Mouse (Mus musculus): Measurements from ENCODE around the gene Arhgap15. TPM values are rescaled to one million over a fixed set of nuclear protein-coding genes. Genes with fewer than 3 reads are reported as not detected.

The Arhgap15 gene
- polyA plus RNA-seq, 1 experiment from 2014 or later = 1.0 TPM

GRCm38 (mm10) chr2:44323813-44324212 lies 575.2 kb downstream of the Arhgap15 start:
- no peaks in the 10 kb centered on the region for H3K36me3 ChIP-seq (ENCODE audit: control insufficient read depth, insufficient read depth, low read length)
- H3K9ac ChIP-seq (ENCODE audit: low read length) = no peak overlapping the region
- WGBS = 94% methylated on average over 4 of the region's 4 CpGs
- no peaks in the 10 kb centered on the region for H3K4me1 ChIP-seq (ENCODE audit: control insufficient read depth, insufficient read depth, low read length)
- H3K27ac ChIP-seq (ENCODE audit: low read depth, low read length) = no peak overlapping the region
- ATAC-seq = no peak
- no peaks in the 10 kb centered on the region for H3K9me3 ChIP-seq (replicated peaks; ENCODE audit: control insufficient read depth, low read length)
- no peak overlapping the region for H3K4me3 ChIP-seq (ENCODE audit: low read depth, low read length)
- no peak overlapping the region for H3K4me2 ChIP-seq (ENCODE audit: low read length)
- H3K27me3 ChIP-seq (replicated peaks; ENCODE audit: control insufficient read depth, insufficient read depth, low read length) = no peaks in the 10 kb centered on the region
- no peak for DNase-seq (ENCODE audit: low spot score)

DNA sequence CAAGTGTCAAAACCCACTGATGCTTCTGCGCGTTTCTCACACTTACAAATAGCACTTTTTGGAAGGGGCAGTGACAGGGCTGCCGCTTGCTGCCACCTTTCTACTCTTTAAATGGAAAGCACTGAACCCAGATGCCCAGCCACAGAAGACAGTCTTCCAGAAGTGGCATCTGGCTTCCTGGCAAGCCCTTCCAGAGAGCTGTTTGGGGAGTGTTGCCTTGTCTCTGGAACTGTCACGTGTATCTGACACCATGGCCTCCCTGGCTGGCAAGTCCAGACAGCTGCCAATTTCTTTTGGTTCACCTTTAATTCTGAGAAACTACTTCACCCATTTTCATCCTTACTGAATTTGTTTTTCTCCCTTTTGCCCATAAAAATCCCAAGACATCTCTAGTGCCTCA lies 584.7 kb downstream of the Arhgap15 start:
- 67% methylated on average over 4 of the region's 4 CpGs for WGBS
- peak; percentile 61; the same call in 1 of the 2 replicates for ATAC-seq
- peak; percentile 67 for DNase-seq (ENCODE audit: low spot score)

GRCm38 (mm10) chr2:44334006-44334405 lies 585.4 kb downstream of the Arhgap15 start:
- no peak for DNase-seq (ENCODE audit: low spot score)
- ATAC-seq = no peak
- peaks cover 5% of the 10 kb centered on the region; the same call in 1 of the 2 replicates for H3K4me1 ChIP-seq (ENCODE audit: control insufficient read depth, insufficient read depth, low read length)
- H3K9ac ChIP-seq (ENCODE audit: low read length) = no peak overlapping the region
- no peak overlapping the region for H3K4me2 ChIP-seq (ENCODE audit: low read length)
- no peaks in the 10 kb centered on the region for H3K27me3 ChIP-seq (replicated peaks; ENCODE audit: control insufficient read depth, insufficient read depth, low read length)
- 71% methylated on average over 3 of the region's 3 CpGs for WGBS
- no peaks in the 10 kb centered on the region for H3K9me3 ChIP-seq (replicated peaks; ENCODE audit: control insufficient read depth, low read length)
- no peaks in the 10 kb centered on the region for H3K36me3 ChIP-seq (ENCODE audit: control insufficient read depth, insufficient read depth, low read length)
- no peak overlapping the region for H3K27ac ChIP-seq (ENCODE audit: low read depth, low read length)
- no peak overlapping the region for H3K4me3 ChIP-seq (ENCODE audit: low read depth, low read length)

More for the DNA sequence above, 584.7 kb downstream of the Arhgap15 start:
- peak overlapping the region; percentile 48; the same call in 1 of the 2 replicates for H3K27ac ChIP-seq (ENCODE audit: low read depth, low read length)
- H3K4me1 ChIP-seq (ENCODE audit: control insufficient read depth, insufficient read depth, low read length) = peaks cover 5% of the 10 kb centered on the region; the same call in 1 of the 2 replicates
- no peak overlapping the region for H3K4me3 ChIP-seq (ENCODE audit: low read depth, low read length)
- no peaks in the 10 kb centered on the region for H3K27me3 ChIP-seq (replicated peaks; ENCODE audit: control insufficient read depth, insufficient read depth, low read length)
- no peak overlapping the region for H3K9ac ChIP-seq (ENCODE audit: low read length)
- no peak overlapping the region for H3K4me2 ChIP-seq (ENCODE audit: low read length)
- no peaks in the 10 kb centered on the region for H3K9me3 ChIP-seq (replicated peaks; ENCODE audit: control insufficient read depth, low read length)
- no peaks in the 10 kb centered on the region for H3K36me3 ChIP-seq (ENCODE audit: control insufficient read depth, insufficient read depth, low read length)

DNA sequence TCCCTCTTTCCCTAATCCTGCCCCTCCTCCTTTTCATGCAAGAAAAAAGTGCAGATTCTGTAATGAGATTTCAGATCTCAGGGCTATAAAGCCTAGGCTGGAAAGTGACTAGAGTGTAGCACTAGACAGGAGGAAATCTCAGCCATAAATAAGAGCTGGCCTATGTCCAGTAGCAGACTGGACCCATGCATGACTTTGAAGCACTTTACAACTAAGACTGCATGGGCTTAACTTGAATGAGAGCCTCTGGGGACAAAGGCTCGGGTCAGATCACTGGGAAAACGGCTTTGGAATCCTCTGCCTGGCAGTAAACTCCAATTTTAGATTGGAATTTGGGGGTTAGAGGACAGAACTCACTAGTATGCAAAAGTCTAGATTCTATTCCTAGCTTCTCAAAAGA lies 585.9 kb downstream of the Arhgap15 start:
- ATAC-seq = no peak
- no peaks in the 10 kb centered on the region for H3K27me3 ChIP-seq (replicated peaks; ENCODE audit: control insufficient read depth, insufficient read depth, low read length)
- 57% methylated on average over 2 of the region's 2 CpGs for WGBS

DNA sequence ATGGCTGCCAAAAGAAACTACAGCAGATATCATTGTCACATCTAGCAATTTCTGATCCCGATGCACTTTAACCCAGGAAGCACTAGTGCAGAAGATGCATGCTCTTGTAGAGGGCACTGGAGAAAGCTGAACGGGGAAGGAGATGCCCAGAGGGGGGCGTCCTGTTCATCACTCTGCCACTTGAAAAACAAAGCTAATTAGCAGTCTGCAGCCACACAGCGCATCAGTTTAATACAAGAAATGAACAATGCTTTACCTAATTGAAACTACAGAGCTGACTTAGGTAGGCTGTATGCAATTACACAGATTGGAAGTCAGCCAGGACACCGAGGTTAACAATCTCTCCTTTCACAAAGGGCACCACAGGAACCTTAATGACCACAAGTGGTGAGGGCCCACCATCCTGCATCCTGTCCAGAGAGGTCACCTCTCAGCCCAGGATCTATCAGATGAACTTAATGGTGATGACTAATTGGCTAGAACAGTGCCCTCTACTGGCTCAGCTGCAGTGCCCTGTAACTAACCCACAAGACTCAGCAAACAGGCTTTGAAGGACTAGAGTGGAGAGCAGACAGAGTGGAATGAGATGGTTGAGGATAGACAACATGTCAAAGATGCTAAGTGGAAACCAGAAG lies 588.2 kb downstream of the Arhgap15 start:
- no peaks in the 10 kb centered on the region for H3K27me3 ChIP-seq (replicated peaks; ENCODE audit: control insufficient read depth, insufficient read depth, low read length)
- DNase-seq (ENCODE audit: low spot score) = peak; percentile 20
- H3K9ac ChIP-seq (ENCODE audit: low read length) = no peak overlapping the region
- H3K27ac ChIP-seq (ENCODE audit: low read depth, low read length) = no peak overlapping the region
- 35% methylated on average over 5 of the region's 5 CpGs for WGBS
- H3K4me3 ChIP-seq (ENCODE audit: low read depth, low read length) = no peak overlapping the region
- peaks cover 13% of the 10 kb centered on the region for H3K4me1 ChIP-seq (ENCODE audit: control insufficient read depth, insufficient read depth, low read length)
- H3K36me3 ChIP-seq (ENCODE audit: control insufficient read depth, insufficient read depth, low read length) = no peaks in the 10 kb centered on the region
- no peak overlapping the region for H3K4me2 ChIP-seq (ENCODE audit: low read length)
- H3K9me3 ChIP-seq (replicated peaks; ENCODE audit: control insufficient read depth, low read length) = no peaks in the 10 kb centered on the region
- no peak for ATAC-seq

More for the DNA sequence above, 585.9 kb downstream of the Arhgap15 start:
- Histone ChIP-seq H3K4me1 (ENCODE audit: control insufficient read depth, insufficient read depth, low read length) (peaks cover 5% of the 10 kb centered on the region; the same call in 1 of the 2 replicates), H3K9me3 (replicated peaks; ENCODE audit: control insufficient read depth, low read length) (no peaks in the 10 kb centered on the region), H3K27ac (ENCODE audit: low read depth, low read length) (no peak overlapping the region), H3K36me3 (ENCODE audit: control insufficient read depth, insufficient read depth, low read length) (no peaks in the 10 kb centered on the region), H3K4me2 (ENCODE audit: low read length) (no peak overlapping the region), H3K4me3 (ENCODE audit: low read depth, low read length) (no peak overlapping the region), H3K9ac (ENCODE audit: low read length) (no peak overlapping the region)
- no peak for DNase-seq (ENCODE audit: low spot score)

GRCm38 (mm10) chr2:44338467-44338866 lies 589.8 kb downstream of the Arhgap15 start:
- Histone ChIP-seq H3K9me3 (replicated peaks; ENCODE audit: control insufficient read depth, low read length) (no peaks in the 10 kb centered on the region), H3K9ac (ENCODE audit: low read length) (no peak overlapping the region), H3K27ac (ENCODE audit: low read depth, low read length) (no peak overlapping the region), H3K4me2 (ENCODE audit: low read length) (no peak overlapping the region), H3K4me3 (ENCODE audit: low read depth, low read length) (no peak overlapping the region), H3K36me3 (ENCODE audit: control insufficient read depth, insufficient read depth, low read length) (no peaks in the 10 kb centered on the region), H3K4me1 (ENCODE audit: control insufficient read depth, insufficient read depth, low read length) (peaks cover 8% of the 10 kb centered on the region), H3K27me3 (replicated peaks; ENCODE audit: control insufficient read depth, insufficient read depth, low read length) (no peaks in the 10 kb centered on the region)
- 90% methylated on average over 6 of the region's 6 CpGs for WGBS
- DNase-seq (ENCODE audit: low spot score) (no peak), ATAC-seq (no peak)

DNA sequence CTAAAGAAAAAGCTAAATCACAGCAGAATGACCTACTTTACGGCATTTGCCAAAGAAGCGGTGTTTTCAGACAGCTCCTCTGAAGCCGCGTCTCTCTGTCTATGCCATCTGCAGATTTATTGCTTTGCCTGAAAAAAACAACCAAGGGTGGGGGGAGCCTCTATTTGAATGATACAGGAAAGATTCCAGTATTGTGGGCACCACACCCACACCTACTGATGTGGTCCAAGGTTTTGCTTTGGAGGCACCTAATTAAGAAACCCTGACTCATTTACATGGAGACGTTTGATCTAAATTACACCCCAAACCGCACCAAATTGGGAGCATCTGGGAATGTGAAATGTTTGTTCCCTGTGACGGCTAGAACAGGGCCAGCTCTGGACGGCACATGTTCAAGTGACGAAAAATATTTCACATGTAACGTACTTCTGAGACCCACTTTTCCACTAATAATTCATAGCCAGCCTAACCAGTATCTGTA lies 592.5 kb downstream of the Arhgap15 start:
- Histone ChIP-seq H3K9me3 (replicated peaks; ENCODE audit: control insufficient read depth, low read length) (no peaks in the 10 kb centered on the region), H3K36me3 (ENCODE audit: control insufficient read depth, insufficient read depth, low read length) (no peaks in the 10 kb centered on the region), H3K9ac (ENCODE audit: low read length) (no peak overlapping the region), H3K4me3 (ENCODE audit: low read depth, low read length) (no peak overlapping the region), H3K4me1 (ENCODE audit: control insufficient read depth, insufficient read depth, low read length) (peaks cover 8% of the 10 kb centered on the region), H3K27me3 (replicated peaks; ENCODE audit: control insufficient read depth, insufficient read depth, low read length) (no peaks in the 10 kb centered on the region), H3K4me2 (ENCODE audit: low read length) (no peak overlapping the region), H3K27ac (ENCODE audit: low read depth, low read length) (peak overlapping the region; percentile 29; the same call in 1 of the 2 replicates)
- 40% methylated on average over 10 of the region's 10 CpGs for WGBS
- ATAC-seq = peak; percentile 82
- DNase-seq (ENCODE audit: low spot score) = peak; percentile 81

DNA sequence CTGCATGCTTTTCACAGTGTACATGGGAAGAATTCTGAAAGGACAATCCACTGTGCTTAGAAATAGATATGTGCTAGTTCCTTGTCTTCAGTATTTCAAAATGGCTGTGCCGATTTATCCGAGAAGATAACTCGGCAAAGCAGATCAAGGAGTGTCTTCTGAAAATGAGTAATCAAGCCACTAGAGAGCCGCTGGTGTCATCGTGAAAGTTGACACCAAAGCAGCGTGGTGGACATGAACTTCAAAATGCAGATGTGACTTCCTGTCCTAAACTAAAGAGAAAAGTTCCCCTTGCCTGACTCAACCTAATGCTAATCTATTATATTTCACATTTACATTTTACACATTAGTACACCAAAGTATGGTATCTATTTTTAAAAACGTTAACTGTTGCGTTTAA lies 596.2 kb downstream of the Arhgap15 start:
- Histone ChIP-seq H3K36me3 (ENCODE audit: control insufficient read depth, insufficient read depth, low read length) (no peaks in the 10 kb centered on the region), H3K4me1 (ENCODE audit: control insufficient read depth, insufficient read depth, low read length) (peaks cover 8% of the 10 kb centered on the region), H3K9me3 (replicated peaks; ENCODE audit: control insufficient read depth, low read length) (no peaks in the 10 kb centered on the region), H3K27me3 (replicated peaks; ENCODE audit: control insufficient read depth, insufficient read depth, low read length) (no peaks in the 10 kb centered on the region), H3K9ac (ENCODE audit: low read length) (no peak overlapping the region), H3K4me2 (ENCODE audit: low read length) (no peak overlapping the region), H3K4me3 (ENCODE audit: low read depth, low read length) (no peak overlapping the region), H3K27ac (ENCODE audit: low read depth, low read length) (no peak overlapping the region)
- ATAC-seq (no peak), DNase-seq (ENCODE audit: low spot score) (no peak)
- 94% methylated on average over 8 of the region's 8 CpGs for WGBS

DNA sequence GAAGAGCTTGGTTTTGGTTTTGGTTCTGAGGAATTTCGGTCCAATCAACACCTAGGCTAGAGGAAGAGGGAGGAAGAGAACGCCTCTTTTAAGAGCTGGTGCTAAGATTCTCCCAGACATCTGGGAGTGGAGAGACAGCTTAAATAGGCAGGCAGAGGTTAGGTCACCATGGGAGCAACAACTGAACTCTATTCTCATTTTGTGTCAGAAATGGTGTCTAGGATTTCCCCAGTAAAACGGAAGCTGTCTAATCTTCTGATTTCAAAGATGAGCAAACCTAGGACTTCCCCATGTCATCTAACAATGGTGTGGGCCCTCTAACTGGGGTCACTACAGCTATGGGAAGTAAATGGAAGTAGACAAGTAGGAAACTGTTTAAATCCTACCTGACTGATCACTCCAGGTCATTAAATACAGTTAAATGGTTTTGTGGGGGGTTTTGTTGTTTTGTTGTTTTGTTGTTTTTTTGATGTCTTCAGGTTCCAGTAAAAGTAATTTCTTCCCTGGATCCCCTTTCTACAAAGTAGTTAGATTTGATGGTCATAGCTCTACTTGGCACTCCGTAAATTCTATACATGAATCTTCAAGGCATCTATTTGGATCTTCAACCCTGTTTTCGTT lies 596.8 kb downstream of the Arhgap15 start:
- no peak overlapping the region for H3K4me3 ChIP-seq (ENCODE audit: low read depth, low read length)
- H3K9me3 ChIP-seq (replicated peaks; ENCODE audit: control insufficient read depth, low read length) = no peaks in the 10 kb centered on the region
- ATAC-seq (no peak), DNase-seq (ENCODE audit: low spot score) (no peak)
- no peak overlapping the region for H3K27ac ChIP-seq (ENCODE audit: low read depth, low read length)
- H3K4me1 ChIP-seq (ENCODE audit: control insufficient read depth, insufficient read depth, low read length) = peaks cover 8% of the 10 kb centered on the region
- no peak overlapping the region for H3K9ac ChIP-seq (ENCODE audit: low read length)
- no peaks in the 10 kb centered on the region for H3K36me3 ChIP-seq (ENCODE audit: control insufficient read depth, insufficient read depth, low read length)
- no peak overlapping the region for H3K4me2 ChIP-seq (ENCODE audit: low read length)
- whole genome bisulfite sequencing = 94% methylated on average over 5 of the region's 5 CpGs
- H3K27me3 ChIP-seq (replicated peaks; ENCODE audit: control insufficient read depth, insufficient read depth, low read length) = no peaks in the 10 kb centered on the region

All from forebrain, embryonic 14.5 days (tissue).